Mouse (Mus musculus): ENCODE data around the gene Syvn1. TPM values are rescaled to one million over a fixed set of nuclear protein-coding genes. Genes with fewer than 3 reads are reported as not detected.

Gene Syvn1
- polyA plus RNA-seq, 1 experiment from 2014 or later, result 18.5 TPM

DNA sequence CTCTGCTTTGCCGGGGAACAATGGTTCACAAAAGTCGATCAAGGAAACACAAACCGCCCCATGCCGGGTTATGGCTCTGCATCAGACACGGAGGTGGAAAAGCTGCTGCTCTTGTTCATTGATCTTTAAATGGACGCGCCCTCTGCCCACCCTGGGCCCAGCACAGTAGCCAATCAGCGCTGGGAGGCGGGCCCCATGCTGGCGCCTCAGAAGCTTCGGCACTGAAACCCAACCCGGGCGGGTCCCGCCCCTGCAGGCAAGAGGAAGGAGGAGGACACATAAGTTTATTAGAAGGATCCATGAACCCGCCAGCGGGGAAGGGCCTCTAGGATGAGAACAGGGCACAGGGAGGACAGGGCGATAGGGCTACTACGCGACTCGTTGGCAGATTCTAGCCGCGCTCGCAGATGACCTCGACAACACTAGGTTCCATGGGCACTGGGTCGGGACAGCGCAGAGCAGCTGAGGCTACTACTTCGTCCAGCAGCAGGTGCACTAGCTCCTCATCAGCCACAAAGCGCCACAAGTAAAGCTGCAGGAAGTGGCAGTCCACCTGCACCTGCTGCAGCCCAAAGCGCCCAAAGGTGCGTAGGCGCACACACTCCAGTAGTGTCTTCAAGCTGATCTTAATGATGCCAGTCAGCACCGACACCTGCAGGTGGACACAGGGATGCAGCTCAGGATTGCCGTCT, 21.5 kb downstream of the Syvn1 start, which contains the start of gene Tm7sf2:
Gene Tm7sf2 (minus strand): TSS at position 650 of the 692 bp plus-strand sequence.
- TF ChIP-seq EP300 (optimal IDR thresholded peaks at IDR 0.05) (no peak), CTCF (IDR thresholded peaks at IDR 0.05; ENCODE audit: low read depth) (peak; percentile 27; the same call in 1 of the 2 replicates)
- peak within 1 kb of the TSS; percentile 56 for H3K27ac ChIP-seq (replicated peaks)
- H3K4me2 ChIP-seq (replicated peaks; ENCODE audit: low read depth), result peak within 1 kb of the TSS; percentile 76
- H3K27me3 ChIP-seq (ENCODE audit: control insufficient read depth, insufficient read depth, low read length), result no peaks in the 10 kb centered on the region
- DNase-seq (ENCODE audit: low spot score) (peak; percentile 95), ATAC-seq (ENCODE audit: low FRiP score, low TSS enrichment) (peak; percentile 90)
- H3K9me3 ChIP-seq (ENCODE audit: control insufficient read depth, low read length), result no peaks in the 10 kb centered on the region
- H3K36me3 ChIP-seq (ENCODE audit: control insufficient read depth, insufficient read depth, low read length), result peaks cover 5% of the 10 kb centered on the region
- peak within 1 kb of the TSS; percentile 50 for H3K9ac ChIP-seq (ENCODE audit: low read length)
- H3K4me3 ChIP-seq (ENCODE audit: low read depth, low read length), result peak within 1 kb of the TSS; percentile 31
- peaks cover 5% of the 10 kb centered on the region; the same call in 1 of the 2 replicates for H3K4me1 ChIP-seq (replicated peaks; ENCODE audit: control insufficient read depth, insufficient read depth)
- 8% methylated on average over 33 of the region's 33 CpGs for WGBS

DNA sequence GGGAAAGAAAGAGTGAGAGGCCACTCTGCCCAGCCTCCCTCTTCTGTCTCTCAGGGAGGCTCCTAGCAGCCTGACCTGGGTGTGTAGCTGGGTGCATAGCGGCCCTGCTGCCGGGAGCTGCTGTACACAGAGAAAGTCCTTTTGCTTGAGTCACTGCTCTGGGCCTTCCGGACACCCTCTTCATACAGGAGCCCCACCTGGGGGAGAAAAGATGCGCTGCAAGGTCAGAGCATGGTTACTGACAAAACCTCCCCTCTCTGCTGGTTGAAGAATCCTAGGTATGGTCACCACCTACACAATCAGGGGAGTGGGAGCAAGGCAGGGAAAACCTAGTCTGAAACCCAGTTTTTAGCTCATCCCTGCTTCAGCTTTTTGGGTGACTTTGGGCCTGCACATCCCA, 22.6 kb downstream of the Syvn1 start:
- Histone ChIP-seq H3K4me2 (replicated peaks; ENCODE audit: low read depth) (no peak overlapping the region), H3K36me3 (ENCODE audit: control insufficient read depth, insufficient read depth, low read length) (peaks cover 7% of the 10 kb centered on the region), H3K27ac (replicated peaks) (no peak overlapping the region), H3K9ac (ENCODE audit: low read length) (no peak overlapping the region), H3K27me3 (ENCODE audit: control insufficient read depth, insufficient read depth, low read length) (no peaks in the 10 kb centered on the region), H3K9me3 (ENCODE audit: control insufficient read depth, low read length) (no peaks in the 10 kb centered on the region), H3K4me1 (replicated peaks; ENCODE audit: control insufficient read depth, insufficient read depth) (peaks cover 5% of the 10 kb centered on the region; the same call in 1 of the 2 replicates), H3K4me3 (ENCODE audit: low read depth, low read length) (no peak overlapping the region)
- 0 out of 2 replicates have a peak, but pooled peaks have one; percentile 24 for TF ChIP-seq CTCF (IDR thresholded peaks at IDR 0.05; ENCODE audit: low read depth)
- no peak for TF ChIP-seq EP300 (optimal IDR thresholded peaks at IDR 0.05)
- no peak for ATAC-seq (ENCODE audit: low FRiP score, low TSS enrichment)
- no peak for DNase-seq (ENCODE audit: low spot score)
- 46% methylated on average over 4 of the region's 4 CpGs for WGBS

DNA sequence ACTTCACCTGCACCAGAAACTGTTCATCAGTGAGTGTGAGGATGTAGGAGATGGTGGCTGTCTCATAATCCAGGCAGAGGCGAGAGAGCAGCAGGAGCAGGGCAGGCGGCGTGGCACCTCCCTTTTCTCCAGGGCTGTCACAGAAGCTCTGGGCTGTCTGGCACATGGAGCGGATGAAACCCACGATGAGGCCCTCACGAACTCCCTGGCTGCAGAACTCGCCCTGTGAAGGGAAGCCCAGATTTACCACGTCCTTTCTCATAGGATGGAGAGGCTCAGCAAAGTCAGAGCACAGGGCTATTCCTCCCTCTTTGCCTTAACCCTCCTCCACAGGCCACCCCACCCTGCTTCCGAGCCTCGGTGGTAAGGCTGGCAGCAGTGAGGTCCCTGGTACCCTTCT, 23.5 kb downstream of the Syvn1 start:
- Histone ChIP-seq H3K9me3 (ENCODE audit: control insufficient read depth, low read length) (no peaks in the 10 kb centered on the region), H3K27me3 (ENCODE audit: control insufficient read depth, insufficient read depth, low read length) (no peaks in the 10 kb centered on the region), H3K4me3 (ENCODE audit: low read depth, low read length) (no peak overlapping the region), H3K9ac (ENCODE audit: low read length) (no peak overlapping the region), H3K4me2 (replicated peaks; ENCODE audit: low read depth) (no peak overlapping the region), H3K27ac (replicated peaks) (no peak overlapping the region), H3K36me3 (ENCODE audit: control insufficient read depth, insufficient read depth, low read length) (peaks cover 7% of the 10 kb centered on the region), H3K4me1 (replicated peaks; ENCODE audit: control insufficient read depth, insufficient read depth) (peaks cover 5% of the 10 kb centered on the region; the same call in 1 of the 2 replicates)
- ATAC-seq (ENCODE audit: low FRiP score, low TSS enrichment), result no peak
- DNase-seq (ENCODE audit: low spot score), result no peak
- WGBS, result 90% methylated on average over 10 of the region's 10 CpGs
- no peak for TF ChIP-seq CTCF (IDR thresholded peaks at IDR 0.05; ENCODE audit: low read depth)
- TF ChIP-seq EP300 (optimal IDR thresholded peaks at IDR 0.05), result no peak

GRCm38 (mm10) chr19:6070571-6071250, 24.3 kb downstream of the Syvn1 start:
- no peak for TF ChIP-seq EP300 (optimal IDR thresholded peaks at IDR 0.05)
- TF ChIP-seq CTCF (IDR thresholded peaks at IDR 0.05; ENCODE audit: low read depth), result no peak
- H3K9ac ChIP-seq (ENCODE audit: low read length), result no peak overlapping the region
- no peak overlapping the region for H3K4me3 ChIP-seq (ENCODE audit: low read depth, low read length)
- no peak overlapping the region for H3K4me2 ChIP-seq (replicated peaks; ENCODE audit: low read depth)
- ATAC-seq (ENCODE audit: low FRiP score, low TSS enrichment), result no peak
- 91% methylated on average over 31 of the region's 31 CpGs for WGBS
- H3K27ac ChIP-seq (replicated peaks), result no peak overlapping the region
- H3K9me3 ChIP-seq (ENCODE audit: control insufficient read depth, low read length), result no peaks in the 10 kb centered on the region
- DNase-seq (ENCODE audit: low spot score), result no peak
- peaks cover 5% of the 10 kb centered on the region; the same call in 1 of the 2 replicates for H3K4me1 ChIP-seq (replicated peaks; ENCODE audit: control insufficient read depth, insufficient read depth)
- peaks cover 7% of the 10 kb centered on the region for H3K36me3 ChIP-seq (ENCODE audit: control insufficient read depth, insufficient read depth, low read length)
- H3K27me3 ChIP-seq (ENCODE audit: control insufficient read depth, insufficient read depth, low read length), result no peaks in the 10 kb centered on the region

GRCm38 (mm10) chr19:6071261-6071660, 24.9 kb downstream of the Syvn1 start:
- no peak for TF ChIP-seq CTCF (IDR thresholded peaks at IDR 0.05; ENCODE audit: low read depth)
- no peak for TF ChIP-seq EP300 (optimal IDR thresholded peaks at IDR 0.05)
- Histone ChIP-seq H3K4me1 (replicated peaks; ENCODE audit: control insufficient read depth, insufficient read depth) (peaks cover 7% of the 10 kb centered on the region), H3K27me3 (ENCODE audit: control insufficient read depth, insufficient read depth, low read length) (no peaks in the 10 kb centered on the region), H3K9ac (ENCODE audit: low read length) (no peak overlapping the region), H3K4me3 (ENCODE audit: low read depth, low read length) (no peak overlapping the region), H3K36me3 (ENCODE audit: control insufficient read depth, insufficient read depth, low read length) (peaks cover 7% of the 10 kb centered on the region), H3K4me2 (replicated peaks; ENCODE audit: low read depth) (no peak overlapping the region), H3K27ac (replicated peaks) (no peak overlapping the region), H3K9me3 (ENCODE audit: control insufficient read depth, low read length) (no peaks in the 10 kb centered on the region)
- WGBS, result 92% methylated on average over 19 of the region's 19 CpGs
- no peak for DNase-seq (ENCODE audit: low spot score)
- ATAC-seq (ENCODE audit: low FRiP score, low TSS enrichment), result no peak

DNA sequence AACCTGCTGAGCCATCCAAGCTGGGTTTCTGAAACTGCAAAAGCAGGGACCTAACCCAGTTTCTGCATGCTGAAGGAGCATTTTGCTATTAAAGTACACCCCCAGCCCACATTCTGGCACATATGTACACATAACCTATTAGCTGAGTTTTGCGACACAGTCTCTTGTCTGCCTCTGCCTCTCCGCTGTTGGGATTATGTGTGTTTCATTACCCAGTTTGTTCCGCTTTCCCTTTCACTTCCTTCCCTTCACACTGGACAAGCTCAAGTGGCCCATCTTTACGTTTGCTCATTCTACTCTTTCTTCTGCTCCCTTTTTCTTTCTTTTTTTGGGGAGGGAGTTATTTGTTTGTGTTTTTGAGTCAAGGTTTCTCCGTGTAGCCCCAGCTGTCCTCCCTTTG, 27.5 kb downstream of the Syvn1 start:
- Histone ChIP-seq H3K9ac (ENCODE audit: low read length) (no peak overlapping the region), H3K4me3 (ENCODE audit: low read depth, low read length) (no peak overlapping the region), H3K27ac (replicated peaks) (no peak overlapping the region), H3K36me3 (ENCODE audit: control insufficient read depth, insufficient read depth, low read length) (peaks cover 5% of the 10 kb centered on the region), H3K4me1 (replicated peaks; ENCODE audit: control insufficient read depth, insufficient read depth) (peaks cover 3% of the 10 kb centered on the region; the same call in 1 of the 2 replicates), H3K9me3 (ENCODE audit: control insufficient read depth, low read length) (no peaks in the 10 kb centered on the region), H3K4me2 (replicated peaks; ENCODE audit: low read depth) (no peak overlapping the region), H3K27me3 (ENCODE audit: control insufficient read depth, insufficient read depth, low read length) (no peaks in the 10 kb centered on the region)
- TF ChIP-seq EP300 (optimal IDR thresholded peaks at IDR 0.05) (no peak), CTCF (IDR thresholded peaks at IDR 0.05; ENCODE audit: low read depth) (no peak)
- DNase-seq (ENCODE audit: low spot score) (no peak), ATAC-seq (ENCODE audit: low FRiP score, low TSS enrichment) (no peak)
- 87% methylated on average over 5 of the region's 5 CpGs for WGBS

Data from stomach, postnatal 0 days (tissue).